In the genomic region with DNA sequence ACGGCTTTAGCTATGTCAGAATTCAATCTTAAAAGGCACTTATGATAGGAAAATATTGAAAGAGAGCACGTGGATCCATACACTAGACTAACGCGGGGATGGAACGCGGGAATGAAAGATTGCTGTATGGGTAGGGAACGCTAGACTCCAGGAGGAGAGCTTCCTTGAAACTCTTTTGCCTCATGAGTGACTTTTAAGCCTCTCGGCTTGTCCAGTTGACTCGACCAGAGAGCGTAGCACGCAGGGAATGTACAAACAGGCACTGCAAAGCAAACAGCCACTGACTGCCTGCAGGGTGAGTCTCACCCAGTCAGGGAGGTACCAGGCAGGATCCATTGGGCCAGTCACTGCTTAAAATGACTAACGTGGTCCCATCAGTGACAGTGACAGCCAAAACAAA, we compare ENCODE assay signal across 3 mouse cellular contexts. TPM values are rescaled to one million over a fixed set of nuclear protein-coding genes. Genes with fewer than 3 reads are reported as not detected.
"Had no signal": no experiment of that assay in that cellular context is flagged by ENCODE, and none has a peak within 500 bp of the region (broad histone marks: within the 10 kb centered on the region; RNA-seq: fewer than 3 reads in every experiment).

No protein-coding gene starts in this region.

RNA-seq across cellular contexts. Expression of a gene that starts 36.9 kb away (rescaled TPM):
- polyA plus RNA-seq: embryonic facial prominence, embryonic 10.5 days; embryonic facial prominence, embryonic 11.5 days; erythroblast, embryonic 14.5 days had no signal
